Mouse (Mus musculus) heart, embryonic 11.5 days (tissue): ENCODE measurements around the gene Engase. TPM values are rescaled to one million over a fixed set of nuclear protein-coding genes. Genes with fewer than 3 reads are reported as not detected.

ENCODE experiments used
- ATAC-seq: fragments of 200-750 bp; cut with Nextera tagmentation; replicated peaks from 2 replicates; pipeline ENCODE4 v1.8.0; 2017; ENCODE audit warnings: moderate library complexity; ENCODE audit not compliant: insufficient number of reproducible peaks, low FRiP score, low TSS enrichment
- H3K27ac ChIP-seq: fragments of 300-500 bp; sonication (generic); 2 replicates; pipeline ENCODE4 v1.5.1; 2014; ENCODE audit warnings: mild to moderate bottlenecking, low read depth, low read length
- H3K27me3 ChIP-seq: fragments of 300-500 bp; sonication (generic); 2 replicates; pipeline ENCODE4 v1.6.1; 2014; ENCODE audit warnings: mild to moderate bottlenecking, low read length, mixed read lengths; ENCODE audit not compliant: control insufficient read depth, insufficient read depth
- H3K36me3 ChIP-seq: fragments of 300-500 bp; sonication (generic); 2 replicates; pipeline ENCODE4 v1.6.1; 2014; ENCODE audit warnings: mild to moderate bottlenecking, low read length, moderate library complexity, mixed read lengths; ENCODE audit not compliant: control insufficient read depth, insufficient read depth
- H3K4me1 ChIP-seq: fragments of 300-500 bp; sonication (generic); 2 replicates; pipeline ENCODE4 v1.6.1; 2014; ENCODE audit warnings: low read length; ENCODE audit not compliant: control insufficient read depth, insufficient read depth
- H3K4me2 ChIP-seq: fragments of 300-500 bp; sonication (generic); 2 replicates; pipeline ENCODE4 v1.6.1; 2014; ENCODE audit warnings: mild to moderate bottlenecking, moderate library complexity
- H3K4me3 ChIP-seq: fragments of 300-500 bp; sonication (generic); 2 replicates; pipeline ENCODE4 v1.5.1; 2014; ENCODE audit warnings: low read depth, low read length
- H3K9ac ChIP-seq: fragments of 300-500 bp; sonication (generic); 2 replicates; pipeline ENCODE4 v1.6.1; 2014; ENCODE audit warnings: mild to moderate bottlenecking, low read depth, low read length, moderate library complexity
- H3K9me3 ChIP-seq: fragments of 300-500 bp; sonication (generic); replicated peaks from 2 replicates; pipeline ENCODE4 v1.6.1; 2016; ENCODE audit warnings: low read length; ENCODE audit not compliant: control insufficient read depth
- WGBS: fragments of 180-500 bp; shearing (Covaris S2); extraction: QIAGEN DNeasy Blood & Tissue Kit; methylation state at CpG from one replicate; pipeline ENCODE4 v1.1.7; 2014; ENCODE audit not compliant: insufficient replicate concordance; 5-methylcytosine and 5-hydroxymethylcytosine counted together
- polyA plus RNA-seq: library from polyadenylated mRNA; unstranded; fragments of >200 nt; fragmentation: Nextera tagmentation; extraction: Ambion mirVana; gene quantifications from 2 replicates; pipeline ENCODE4 v1.2.1, GENCODE M21; 2014

Gene Engase
- polyA plus RNA-seq, 1 experiment from 2014 or later: 4.3 TPM

DNA sequence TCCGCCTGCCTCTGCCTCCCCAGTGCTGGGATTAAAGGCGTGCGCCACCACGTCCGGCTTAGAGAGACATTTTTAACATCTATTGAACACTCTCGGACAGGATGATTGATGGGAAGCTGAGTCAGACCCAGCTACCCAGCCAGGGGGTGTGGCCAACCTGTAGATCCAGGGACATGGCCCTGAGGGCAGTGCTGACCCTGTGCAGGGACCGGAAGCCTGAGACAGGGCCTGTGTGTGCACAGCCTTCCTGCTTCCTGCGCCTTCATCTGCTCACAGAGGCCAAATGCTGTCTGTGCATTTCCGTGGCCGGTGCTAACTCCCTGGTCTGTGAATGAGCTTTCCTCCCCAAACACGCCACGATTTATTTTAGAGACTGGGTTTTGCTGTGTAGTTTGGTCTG lies 3.1 kb downstream of the Engase start:
- no peak overlapping the region for H3K4me3 ChIP-seq
- H3K27me3 ChIP-seq: peaks cover 2% of the 10 kb centered on the region; the same call in 1 of the 2 replicates
- no peak overlapping the region for H3K9ac ChIP-seq
- no peaks in the 10 kb centered on the region for H3K9me3 ChIP-seq
- 71% methylated on average over 12 of the region's 12 CpGs for WGBS
- no peak for ATAC-seq
- 0 out of 2 replicates have a peak, but pooled peaks cover 5% of the 10 kb centered on the region for H3K4me1 ChIP-seq
- H3K4me2 ChIP-seq: no peak overlapping the region
- peaks cover 3% of the 10 kb centered on the region; the same call in 1 of the 2 replicates for H3K36me3 ChIP-seq
- H3K27ac ChIP-seq: no peak overlapping the region

DNA sequence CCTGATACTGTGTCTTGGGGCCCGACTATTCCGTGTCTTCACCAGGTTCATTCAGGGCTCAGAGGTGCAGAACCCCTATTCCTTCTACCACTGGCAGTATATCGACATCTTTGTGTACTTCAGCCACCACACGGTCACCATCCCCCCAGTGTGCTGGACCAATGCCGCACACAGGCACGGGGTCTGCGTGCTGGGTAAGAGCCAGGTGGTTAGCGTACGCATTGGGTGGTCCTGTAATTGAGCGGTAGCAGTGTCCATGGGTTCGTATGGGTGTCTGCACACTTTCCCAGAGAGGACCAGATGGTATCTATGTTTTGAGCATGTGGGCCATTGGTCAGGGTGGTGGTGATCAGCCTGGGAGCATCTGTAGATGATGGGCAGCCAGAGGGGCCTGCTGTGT lies 4.6 kb downstream of the Engase start:
- Histone ChIP-seq H3K4me1 (0 out of 2 replicates have a peak, but pooled peaks cover 5% of the 10 kb centered on the region), H3K27me3 (peaks cover 2% of the 10 kb centered on the region; the same call in 1 of the 2 replicates), H3K36me3 (peaks cover 3% of the 10 kb centered on the region; the same call in 1 of the 2 replicates), H3K9me3 (no peaks in the 10 kb centered on the region), H3K27ac (no peak overlapping the region), H3K4me3 (no peak overlapping the region), H3K9ac (no peak overlapping the region), H3K4me2 (no peak overlapping the region)
- no peak for ATAC-seq
- 90% methylated on average over 11 of the region's 11 CpGs for WGBS

DNA sequence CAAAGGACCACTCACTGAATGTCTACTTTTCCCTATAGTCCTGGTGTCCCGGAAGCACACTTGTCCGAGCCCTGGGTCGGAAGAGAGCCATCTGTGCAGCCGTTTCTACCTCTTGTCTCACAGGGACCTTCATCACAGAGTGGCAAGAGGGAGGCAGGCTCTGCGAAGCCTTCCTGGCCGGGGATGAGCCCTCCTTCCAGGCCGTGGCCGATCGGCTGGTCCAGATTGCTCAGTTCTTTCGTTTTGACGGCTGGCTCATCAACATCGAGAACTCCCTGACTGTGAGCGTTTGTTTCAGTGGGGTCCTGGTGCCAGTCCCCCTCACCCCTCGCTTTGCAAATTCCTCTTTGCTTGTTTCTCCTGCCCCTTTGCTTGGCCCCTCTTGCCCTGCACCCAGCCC lies 5.1 kb downstream of the Engase start:
- H3K9ac ChIP-seq: no peak overlapping the region
- H3K27me3 ChIP-seq: peaks cover 2% of the 10 kb centered on the region; the same call in 1 of the 2 replicates
- H3K27ac ChIP-seq: no peak overlapping the region
- ATAC-seq: no peak
- no peak overlapping the region for H3K4me2 ChIP-seq
- peaks cover 3% of the 10 kb centered on the region; the same call in 1 of the 2 replicates for H3K36me3 ChIP-seq
- WGBS: 79% methylated on average over 14 of the region's 14 CpGs
- H3K4me1 ChIP-seq: 0 out of 2 replicates have a peak, but pooled peaks cover 5% of the 10 kb centered on the region
- no peak overlapping the region for H3K4me3 ChIP-seq
- no peaks in the 10 kb centered on the region for H3K9me3 ChIP-seq

DNA sequence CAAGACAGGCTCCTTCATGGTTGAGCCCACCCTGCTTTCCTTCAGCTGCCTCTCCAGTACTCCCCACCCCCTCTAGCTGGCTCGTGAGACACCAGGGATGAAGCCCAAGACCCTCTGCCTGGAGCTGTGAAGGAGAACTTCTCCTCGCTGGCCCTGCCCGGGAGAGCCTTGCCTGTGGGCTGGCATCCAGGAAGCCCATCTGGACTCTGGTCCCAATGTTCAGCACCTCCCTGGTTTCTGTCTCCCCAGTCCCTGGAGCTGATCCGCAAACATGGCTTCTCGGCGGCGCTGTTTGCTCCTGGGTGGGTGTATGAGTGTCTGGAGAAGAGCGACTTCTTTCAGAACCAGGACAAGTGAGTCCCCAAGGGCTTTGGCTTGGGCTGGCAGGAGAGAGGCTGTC lies 7.5 kb downstream of the Engase start:
- peaks cover 2% of the 10 kb centered on the region; the same call in 1 of the 2 replicates for H3K27me3 ChIP-seq
- no peak overlapping the region for H3K9ac ChIP-seq
- ATAC-seq: no peak
- H3K4me2 ChIP-seq: no peak overlapping the region
- H3K4me3 ChIP-seq: no peak overlapping the region
- no peaks in the 10 kb centered on the region for H3K9me3 ChIP-seq
- no peak overlapping the region for H3K27ac ChIP-seq
- no peaks in the 10 kb centered on the region for H3K4me1 ChIP-seq
- WGBS: 70% methylated on average over 8 of the region's 8 CpGs
- peaks cover 3% of the 10 kb centered on the region; the same call in 1 of the 2 replicates for H3K36me3 ChIP-seq

DNA sequence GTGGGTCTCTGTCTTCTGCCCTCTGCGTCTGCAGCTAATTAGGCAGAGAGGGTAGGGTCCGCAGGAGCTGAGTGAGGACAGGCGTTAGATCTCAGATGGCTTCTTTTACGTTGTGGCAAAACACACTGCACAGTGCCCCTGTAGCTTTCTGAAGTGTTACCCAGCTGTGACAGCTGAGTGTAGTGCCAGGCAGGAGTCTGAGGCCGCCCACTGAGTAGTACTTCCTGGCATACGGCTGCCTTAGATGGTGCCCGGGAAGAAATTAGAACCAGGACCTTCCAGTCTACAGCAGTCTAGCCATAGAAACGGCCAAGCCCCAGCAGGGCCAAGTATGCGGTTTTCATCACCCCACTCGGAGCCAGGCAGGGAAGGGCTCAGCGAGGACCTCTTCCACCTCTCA lies 8.7 kb downstream of the Engase start:
- H3K27ac ChIP-seq: no peak overlapping the region
- H3K9ac ChIP-seq: no peak overlapping the region
- WGBS: 50% methylated on average over 11 of the region's 11 CpGs
- no peaks in the 10 kb centered on the region for H3K4me1 ChIP-seq
- H3K4me3 ChIP-seq: no peak overlapping the region
- H3K9me3 ChIP-seq: no peaks in the 10 kb centered on the region
- no peak for ATAC-seq
- no peak overlapping the region for H3K4me2 ChIP-seq
- peaks cover 3% of the 10 kb centered on the region; the same call in 1 of the 2 replicates for H3K36me3 ChIP-seq
- H3K27me3 ChIP-seq: peaks cover 6% of the 10 kb centered on the region

DNA sequence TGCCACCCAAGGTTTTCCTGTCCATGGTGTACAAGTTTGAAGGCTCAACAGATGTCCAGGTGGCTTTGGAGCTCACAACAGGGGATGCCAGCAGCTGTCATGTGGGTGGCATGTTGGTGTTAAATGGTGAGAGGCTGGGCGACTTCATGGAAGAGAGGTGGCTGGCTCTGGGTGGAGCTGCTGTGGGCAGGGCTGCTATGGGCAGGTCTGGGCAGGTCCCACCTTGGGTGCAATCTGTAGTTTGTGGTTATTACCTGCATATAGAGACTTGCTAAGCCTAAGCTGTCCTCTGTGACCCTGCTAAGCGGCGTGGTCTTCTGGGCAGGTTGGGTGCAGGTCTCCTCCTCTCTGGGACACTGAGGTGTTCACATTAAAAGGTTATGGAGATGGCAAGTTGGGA lies 9.2 kb downstream of the Engase start:
- no peak overlapping the region for H3K4me3 ChIP-seq
- no peaks in the 10 kb centered on the region for H3K9me3 ChIP-seq
- H3K4me2 ChIP-seq: no peak overlapping the region
- ATAC-seq: 0 out of 2 replicates have a peak, but pooled peaks have one; percentile 16
- no peaks in the 10 kb centered on the region for H3K4me1 ChIP-seq
- H3K27me3 ChIP-seq: peaks cover 8% of the 10 kb centered on the region
- peaks cover 3% of the 10 kb centered on the region; the same call in 1 of the 2 replicates for H3K36me3 ChIP-seq
- no peak overlapping the region for H3K9ac ChIP-seq
- no peak overlapping the region for H3K27ac ChIP-seq
- 76% methylated on average over 3 of the region's 3 CpGs for WGBS

DNA sequence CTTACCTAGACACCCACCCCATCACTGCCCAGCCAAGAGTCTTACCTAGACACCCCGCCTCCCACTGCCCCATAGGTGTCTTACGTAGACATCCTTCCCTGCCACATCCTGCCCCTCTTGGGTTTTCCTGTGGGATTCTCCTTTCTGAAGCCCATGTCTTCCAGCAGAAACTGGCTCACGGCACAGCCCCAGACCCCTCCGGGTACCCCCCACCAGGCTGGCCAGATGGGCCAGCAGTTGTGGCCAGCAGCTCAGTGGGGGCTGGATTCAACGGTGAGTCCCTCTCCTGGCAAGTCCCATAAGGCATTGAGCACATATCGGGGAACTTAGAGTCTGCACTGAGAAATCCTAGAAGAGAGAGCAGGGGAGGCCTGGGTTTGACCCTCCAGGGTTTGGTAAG lies 9.7 kb downstream of the Engase start:
- Histone ChIP-seq H3K9me3 (no peaks in the 10 kb centered on the region), H3K9ac (no peak overlapping the region), H3K4me2 (no peak overlapping the region), H3K27ac (no peak overlapping the region), H3K4me3 (no peak overlapping the region), H3K4me1 (no peaks in the 10 kb centered on the region), H3K27me3 (peaks cover 8% of the 10 kb centered on the region), H3K36me3 (peaks cover 3% of the 10 kb centered on the region; the same call in 1 of the 2 replicates)
- ATAC-seq: no peak
- WGBS: 76% methylated on average over 6 of the region's 6 CpGs

DNA sequence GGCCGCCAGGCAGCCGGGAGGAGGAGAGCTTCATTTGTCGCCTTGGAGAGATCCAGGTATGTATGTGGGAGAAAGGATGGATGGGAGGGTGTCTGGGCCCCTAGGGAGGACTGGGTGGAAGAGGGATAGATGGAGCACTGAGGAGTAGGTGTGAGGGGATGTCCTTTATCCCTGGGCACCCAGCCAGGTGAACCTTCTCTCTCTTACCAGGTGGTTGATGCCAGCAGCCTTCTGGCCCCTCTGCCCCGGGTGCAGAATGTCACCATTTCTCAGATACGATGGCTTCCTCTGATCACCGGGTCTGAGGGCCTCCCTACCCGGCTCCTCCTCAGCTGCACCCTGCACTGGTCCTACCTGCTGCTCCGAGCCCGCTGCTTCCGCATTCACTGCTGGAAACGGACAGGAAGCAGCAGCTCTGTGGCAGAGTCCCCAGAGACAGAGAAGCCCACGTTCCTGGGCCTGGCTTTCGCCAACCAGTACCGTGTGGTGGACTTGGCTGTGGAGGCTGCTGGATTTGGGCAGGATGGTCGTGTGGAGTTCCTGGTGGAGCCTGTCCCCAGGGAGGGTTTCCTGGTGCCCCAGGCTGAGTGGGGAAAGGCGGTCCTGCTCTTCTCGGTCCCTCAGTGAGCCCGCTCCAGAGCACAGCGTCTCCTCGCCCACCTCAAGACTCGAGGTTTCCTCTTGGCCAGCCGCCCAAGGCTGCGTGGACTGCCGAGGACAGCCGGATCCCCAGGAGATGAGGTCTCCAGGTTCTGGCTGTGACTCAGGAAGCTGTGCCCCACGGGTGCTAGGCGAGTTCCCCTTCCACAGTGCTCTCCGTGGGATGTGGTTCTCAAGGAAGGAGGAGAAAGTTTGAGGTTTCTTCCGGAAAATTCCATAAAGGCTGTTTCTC lies 10.5 kb downstream of the Engase start:
- peaks cover 8% of the 10 kb centered on the region for H3K27me3 ChIP-seq
- no peak for ATAC-seq
- peaks cover 3% of the 10 kb centered on the region; the same call in 1 of the 2 replicates for H3K36me3 ChIP-seq
- no peak overlapping the region for H3K27ac ChIP-seq
- no peak overlapping the region for H3K9ac ChIP-seq
- H3K4me1 ChIP-seq: no peaks in the 10 kb centered on the region
- no peak overlapping the region for H3K4me3 ChIP-seq
- H3K4me2 ChIP-seq: no peak overlapping the region
- no peaks in the 10 kb centered on the region for H3K9me3 ChIP-seq
- WGBS: 83% methylated on average over 29 of the region's 29 CpGs
